Mouse (Mus musculus) monocyte, adult 5-6 weeks (primary cell): ENCODE results near the gene Vmn2r25. TPM values are rescaled to one million over a fixed set of nuclear protein-coding genes. Genes with fewer than 3 reads are reported as not detected.
"Not testable (repeated sequence)": the region's sequence is repeated elsewhere in the genome, so short reads cannot be mapped to it uniquely, and the experiment has no call there.

Experiments
- ATAC-seq: fragments of 153-309, 156-312 bp; replicated peaks from 2 replicates; pipeline ENCODE4 v1.8.0; 2017; ENCODE audit warnings: mild to moderate bottlenecking; ENCODE audit not compliant: low TSS enrichment, insufficient number of reproducible peaks, severe bottlenecking, poor library complexity, low FRiP score
- total RNA-seq: library from RNA; stranded (forward); fragments of 200-1000, 200-491, 200-594 nt; gene quantifications from 3 replicates; pipeline ENCODE4 v1.2.3, GENCODE M21; 2017

The Vmn2r25 gene
- total RNA-seq, result not detected in 3 replicates

- ATAC-seq, result not testable (repeated sequence)
Observed at GRCm38 (mm10) chr6:123853363-123853762, at the start of gene Vmn2r25. TSS of gene Vmn2r25 (minus strand) at chr6:123853463.

DNA sequence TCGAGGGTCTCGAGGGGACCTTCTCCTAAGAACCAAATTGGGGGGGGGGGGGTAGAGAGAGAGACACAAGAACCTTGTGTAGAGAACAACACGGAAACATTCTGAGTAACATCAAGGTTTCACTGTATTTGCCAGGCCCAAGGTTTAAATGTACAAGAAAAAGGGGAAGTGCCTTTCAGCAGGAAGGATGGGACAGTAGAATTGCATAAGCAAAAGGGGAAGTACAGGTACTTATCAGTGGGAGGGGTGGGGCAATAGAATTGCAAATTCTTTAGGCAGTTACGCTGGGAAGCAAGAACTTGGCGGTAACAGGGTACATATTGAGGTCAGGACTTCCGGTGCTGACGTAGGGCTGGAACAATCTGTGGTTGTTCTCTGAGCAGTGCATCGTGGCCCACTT lies 33.3 kb downstream of the Vmn2r25 start:
- no peak for ATAC-seq

- ATAC-seq, result not testable (repeated sequence)
Observed at GRCm38 (mm10) chr6:123810291-123810690, 43.0 kb downstream of the Vmn2r25 start.

DNA sequence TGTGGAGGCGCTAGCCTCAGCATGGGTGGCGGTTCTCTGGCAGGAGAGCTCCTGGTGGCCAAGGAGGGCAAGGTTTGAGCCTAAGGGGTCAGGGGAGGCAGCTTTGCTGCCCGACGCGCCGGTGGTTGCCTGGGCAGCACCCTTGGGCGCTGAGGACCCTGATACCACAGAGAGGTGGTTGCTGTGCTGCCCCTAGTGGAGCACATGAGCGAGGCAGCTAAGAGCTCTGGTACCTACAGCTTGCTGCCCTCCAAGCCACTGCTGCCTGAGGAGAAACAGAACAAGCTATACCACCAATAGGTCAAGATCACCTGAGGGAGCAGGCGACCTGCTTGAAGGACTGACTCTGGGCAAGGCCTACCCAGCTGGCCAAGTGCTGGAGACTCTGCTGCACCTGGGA lies 59.5 kb downstream of the Vmn2r25 start:
- no peak for ATAC-seq

GRCm38 (mm10) chr6:123784857-123785256 lies 68.4 kb downstream of the Vmn2r25 start:
- no peak for ATAC-seq

- no peak for ATAC-seq
Observed at GRCm38 (mm10) chr6:123778579-123778978, 74.7 kb downstream of the Vmn2r25 start, which contains the start of gene Vmn2r24. TSS of gene Vmn2r24 (plus strand) at chr6:123778879.

Other genes starting within 250 kb of the Vmn2r25 start
- gene Vmn2r22, start 202.7 kb downstream of the Vmn2r25 start, total RNA-seq, result not detected in 3 replicates
- not detected in 3 replicates for gene Vmn2r23, start 150.8 kb downstream of the Vmn2r25 start, total RNA-seq
- gene Vmn2r24, start 74.6 kb downstream of the Vmn2r25 start, total RNA-seq, result not detected in 3 replicates
- 0.19 to 0.29 TPM (median 0.21 TPM) in 3 replicates for gene Vmn2r26, start 171.1 kb upstream of the Vmn2r25 start, total RNA-seq